Mouse (Mus musculus): ENCODE results near the gene Epb41l1.

DNA sequence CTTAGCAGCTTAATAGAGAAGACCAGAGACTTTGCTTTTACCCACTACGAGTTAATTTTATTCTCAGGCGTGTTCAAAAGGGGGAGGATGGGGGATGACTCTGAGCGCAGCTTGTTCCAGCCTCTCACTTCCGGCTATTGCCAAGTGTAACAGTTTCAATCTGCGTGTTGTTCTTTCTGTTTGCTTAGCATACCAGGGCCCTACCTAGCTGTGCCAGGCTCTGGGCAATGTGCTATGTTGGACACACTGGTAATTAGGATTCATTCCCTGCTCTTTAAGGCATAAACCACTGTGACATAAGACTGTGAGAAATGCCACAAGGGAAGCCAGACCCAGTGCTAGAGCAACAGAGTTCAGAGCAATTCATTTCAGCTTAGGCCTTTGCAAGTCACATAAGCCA lies 142.8 kb downstream of the Epb41l1 start:
- TF ChIP-seq CTCF (IDR thresholded peaks at IDR 0.05; ENCODE audit: borderline replicate concordance, control insufficient read depth, extremely low read depth, insufficient read depth, low read length, poor library complexity) (no peak), POLR2A (IDR thresholded peaks at IDR 0.05; ENCODE audit: control insufficient read depth, extremely low read depth, insufficient read depth, low read length, poor library complexity) (no peak)
